Mouse (Mus musculus): ENCODE measurements around the gene Nelfa.
"Not testable (repeated sequence)": the region's sequence is repeated elsewhere in the genome, so short reads cannot be mapped to it uniquely, and the experiment has no call there.

Gene Nelfa

GRCm38 (mm10) chr5:33920037-33920436 is 16.2 kb downstream of the Nelfa start:
- ATAC-seq (ENCODE audit: insufficient number of reproducible peaks, low FRiP score, low TSS enrichment), result no peak

GRCm38 (mm10) chr5:33919466-33919865 is 16.7 kb downstream of the Nelfa start:
- peak; percentile 95 for ATAC-seq (ENCODE audit: insufficient number of reproducible peaks, low FRiP score, low TSS enrichment)

GRCm38 (mm10) chr5:33916616-33917015 is 19.6 kb downstream of the Nelfa start:
- not testable (repeated sequence) for ATAC-seq (ENCODE audit: insufficient number of reproducible peaks, low FRiP score, low TSS enrichment)

GRCm38 (mm10) chr5:33915031-33915430 is 21.2 kb downstream of the Nelfa start:
- ATAC-seq (ENCODE audit: insufficient number of reproducible peaks, low FRiP score, low TSS enrichment), result not testable (repeated sequence)

- ATAC-seq (ENCODE audit: insufficient number of reproducible peaks, low FRiP score, low TSS enrichment), result no peak
Measured at GRCm38 (mm10) chr5:33903176-33903575, 33.0 kb downstream of the Nelfa start.

GRCm38 (mm10) chr5:33902696-33903095 is 33.5 kb downstream of the Nelfa start:
- ATAC-seq (ENCODE audit: insufficient number of reproducible peaks, low FRiP score, low TSS enrichment), result no peak

- no peak for ATAC-seq (ENCODE audit: insufficient number of reproducible peaks, low FRiP score, low TSS enrichment)
Measured at GRCm38 (mm10) chr5:33901278-33901677, 34.9 kb downstream of the Nelfa start.

GRCm38 (mm10) chr5:33900701-33901263 is 35.4 kb downstream of the Nelfa start:
- ATAC-seq (ENCODE audit: insufficient number of reproducible peaks, low FRiP score, low TSS enrichment), result no peak

- no peak for ATAC-seq (ENCODE audit: insufficient number of reproducible peaks, low FRiP score, low TSS enrichment)
Measured at GRCm38 (mm10) chr5:33900101-33900500, 36.1 kb downstream of the Nelfa start.

GRCm38 (mm10) chr5:33899245-33899644 is 37.0 kb downstream of the Nelfa start:
- ATAC-seq (ENCODE audit: insufficient number of reproducible peaks, low FRiP score, low TSS enrichment), result no peak

- ATAC-seq (ENCODE audit: insufficient number of reproducible peaks, low FRiP score, low TSS enrichment), result no peak
Measured at GRCm38 (mm10) chr5:33898671-33899070, 37.5 kb downstream of the Nelfa start.

GRCm38 (mm10) chr5:33897158-33897557 is 39.1 kb downstream of the Nelfa start:
- no peak for ATAC-seq (ENCODE audit: insufficient number of reproducible peaks, low FRiP score, low TSS enrichment)

GRCm38 (mm10) chr5:33895116-33895515 is 41.1 kb downstream of the Nelfa start:
- no peak for ATAC-seq (ENCODE audit: insufficient number of reproducible peaks, low FRiP score, low TSS enrichment)

GRCm38 (mm10) chr5:33893406-33893805 is 42.8 kb downstream of the Nelfa start:
- ATAC-seq (ENCODE audit: insufficient number of reproducible peaks, low FRiP score, low TSS enrichment), result no peak

- ATAC-seq (ENCODE audit: insufficient number of reproducible peaks, low FRiP score, low TSS enrichment), result no peak
Measured at GRCm38 (mm10) chr5:33881118-33881517, 55.1 kb downstream of the Nelfa start.

GRCm38 (mm10) chr5:33875472-33875871 is 60.7 kb downstream of the Nelfa start:
- no peak for ATAC-seq (ENCODE audit: insufficient number of reproducible peaks, low FRiP score, low TSS enrichment)

- no peak for ATAC-seq (ENCODE audit: insufficient number of reproducible peaks, low FRiP score, low TSS enrichment)
Measured at GRCm38 (mm10) chr5:33857693-33858092, 78.5 kb downstream of the Nelfa start.

- ATAC-seq (ENCODE audit: insufficient number of reproducible peaks, low FRiP score, low TSS enrichment), result no peak
Measured at GRCm38 (mm10) chr5:33854019-33854418, 82.2 kb downstream of the Nelfa start.

GRCm38 (mm10) chr5:33853086-33853485 is 83.1 kb downstream of the Nelfa start:
- no peak for ATAC-seq (ENCODE audit: insufficient number of reproducible peaks, low FRiP score, low TSS enrichment)

GRCm38 (mm10) chr5:33851466-33851865 is 84.7 kb downstream of the Nelfa start:
- ATAC-seq (ENCODE audit: insufficient number of reproducible peaks, low FRiP score, low TSS enrichment), result no peak
